16 mouse cellular contexts compared by ENCODE assay signal in the genomic region with DNA sequence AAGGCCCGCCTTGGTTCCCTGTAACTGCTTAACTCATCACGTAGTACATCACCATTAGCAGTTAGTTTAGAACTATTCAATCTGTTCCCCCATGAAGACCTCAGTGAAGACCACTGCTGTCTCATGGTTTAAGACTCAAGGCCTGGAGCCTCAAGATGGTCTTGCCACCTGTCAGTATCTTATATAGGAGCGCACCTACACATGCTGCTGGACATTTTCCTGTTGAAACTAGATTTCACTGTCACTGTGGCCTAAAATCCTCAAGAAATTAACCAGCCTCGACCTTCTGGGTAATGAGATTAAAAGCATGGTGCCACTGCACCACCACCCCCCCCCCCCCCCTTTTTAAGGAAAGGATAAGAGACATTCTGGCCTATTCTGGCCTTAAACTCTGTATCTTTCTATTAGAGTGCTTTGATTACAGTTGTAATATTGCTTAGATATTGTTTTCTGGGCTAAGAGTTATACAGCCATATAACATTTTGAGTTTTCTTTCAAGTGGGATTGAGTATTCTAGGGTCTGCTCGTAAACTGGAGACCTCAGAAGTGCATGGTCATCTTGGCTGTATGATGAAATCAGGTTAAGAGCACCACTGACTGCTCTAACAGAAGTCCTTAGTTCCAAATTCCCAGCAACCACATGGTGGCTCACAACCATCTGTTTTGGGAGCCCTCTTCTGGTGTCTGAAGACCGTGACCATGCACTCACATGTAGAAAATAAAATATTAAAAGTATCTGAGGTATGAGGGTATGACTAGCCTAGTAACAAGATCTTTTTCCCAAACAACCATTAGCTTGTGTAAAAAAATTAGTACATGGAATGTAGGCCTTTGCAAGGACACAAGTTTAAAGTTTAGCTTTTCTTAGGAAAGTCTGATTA. TPM values are rescaled to one million over a fixed set of nuclear protein-coding genes. Genes with fewer than 3 reads are reported as not detected.
DNase-seq lines count a peak whose midpoint lies in the region; ATAC-seq and TF ChIP-seq lines count a peak whose summit lies in the region.
"Had no signal": no experiment of that assay in that cellular context is flagged by ENCODE, and none has a peak within 500 bp of the region (broad histone marks: within the 10 kb centered on the region; RNA-seq: fewer than 3 reads in every experiment).

No protein-coding gene starts in this region.

- ATAC-seq in liver, embryonic 12.5 days: no peak
- ATAC-seq: Patski had no signal

- no peak for DNase-seq in testis, postnatal 10 days (ENCODE audit: low spot score)
- DNase-seq in MEL (ENCODE audit: low read depth, low spot score): peak; percentile 61
- DNase-seq in left cerebral cortex, adult 11 months (ENCODE audit: low spot score): no peak
- no peak for DNase-seq in adrenal gland, adult 2 months
- DNase-seq in neural tube, embryonic 10.5 days (ENCODE audit: extremely low spot score, low spot score): no peak
- DNase-seq: adrenal gland, postnatal 14 days; gastrocnemius, adult 2 months; heart, postnatal 36 days; layer of hippocampus, adult 9-11 months; right cerebral cortex, adult 18-20 months; thymus, postnatal 14 days had no signal

- 60% methylated on average over 6 of the region's 6 CpGs for WGBS in liver, embryonic 12.5 days (ENCODE audit: insufficient replicate concordance)

- H3K9ac ChIP-seq in MEL (ENCODE audit: control insufficient read depth, low read depth, low read length, poor library complexity, severe bottlenecking): peak overlapping the region; percentile 39
- no peak overlapping the region for H3K9ac ChIP-seq in liver, embryonic 12.5 days
- H3K9ac ChIP-seq: forebrain, embryonic 12.5 days had no signal

- no peak for TF ChIP-seq RAD21 in MEL (IDR thresholded peaks at IDR 0.05; ENCODE audit: low read depth, low read length)

- no peak for TF ChIP-seq CTCF in testis, adult 2 months (IDR thresholded peaks at IDR 0.05; ENCODE audit: control insufficient read depth, insufficient read depth, insufficient replicate concordance, low read depth, low read length)
- 0 out of 6 replicates have a peak, but pooled peaks of 1 of the 3 experiments have one; percentile 14 for TF ChIP-seq CTCF in MEL (IDR thresholded peaks at IDR 0.05 in 2 of 3, conservative IDR thresholded peaks at IDR 0.05 in 1 of 3; ENCODE audit: control insufficient read depth in 1 of 3, insufficient read depth in 1 of 3, low read depth in 2 of 3, low read length in 3 of 3, poor library complexity in 1 of 3, severe bottlenecking in 1 of 3)

- no peaks in the 10 kb centered on the region for H3K9me3 ChIP-seq in MEL (replicated peaks; ENCODE audit: insufficient read depth, low read length)
- H3K9me3 ChIP-seq in liver, embryonic 12.5 days (replicated peaks): no peaks in the 10 kb centered on the region
- H3K9me3 ChIP-seq: forebrain, embryonic 12.5 days; neural tube, embryonic 15.5 days had no signal

- H3K27ac ChIP-seq in testis, adult 2 months (ENCODE audit: control insufficient read depth, insufficient read depth, low read depth, low read length): no peak overlapping the region
- H3K27ac ChIP-seq in MEL (ENCODE audit: control insufficient read depth, low read depth, low read length): peak overlapping the region; percentile 49
- H3K27ac ChIP-seq in liver, embryonic 12.5 days: peak overlapping the region; percentile 58

- TF ChIP-seq POLR2A in testis, adult 2 months (IDR thresholded peaks at IDR 0.05; ENCODE audit: control insufficient read depth, low read depth, low read length): no peak
- peak in 1 of 2 experiments; percentile 49; a peak in 2 of 4 replicates for TF ChIP-seq POLR2A in MEL (IDR thresholded peaks at IDR 0.05; ENCODE audit: control insufficient read depth in 1 of 2, insufficient read depth in 1 of 2, low read depth in 1 of 2, low read length in 2 of 2, poor library complexity in 1 of 2)

- H3K36me3 ChIP-seq in testis, adult 2 months (ENCODE audit: control insufficient read depth, insufficient read depth, low read length): no peaks in the 10 kb centered on the region; the same call in none of the 2 replicates
- peaks cover 23 to 65% of the 10 kb centered on the region in 2 experiments for H3K36me3 ChIP-seq in MEL (ENCODE audit: control insufficient read depth in 1 of 2, insufficient read depth in 2 of 2, low read length in 2 of 2)
- peaks cover 51% of the 10 kb centered on the region for H3K36me3 ChIP-seq in liver, embryonic 12.5 days

- peak overlapping the region; percentile 86 for H3K4me2 ChIP-seq in liver, embryonic 12.5 days

- H3K27me3 ChIP-seq in testis, adult 2 months (ENCODE audit: control insufficient read depth, insufficient read depth, low read length): no peaks in the 10 kb centered on the region
- H3K27me3 ChIP-seq in MEL (ENCODE audit: control insufficient read depth in 1 of 2, insufficient read depth in 2 of 2, low read length in 2 of 2): no peaks in the 10 kb centered on the region
- H3K27me3 ChIP-seq in liver, embryonic 12.5 days (replicated peaks): no peaks in the 10 kb centered on the region
- H3K27me3 ChIP-seq: forebrain, embryonic 12.5 days; neural tube, embryonic 15.5 days; Patski had no signal

- no peak for TF ChIP-seq EP300 in MEL (IDR thresholded peaks at IDR 0.05; ENCODE audit: low read depth in 1 of 2, low read length in 2 of 2)

- H3K4me3 ChIP-seq in testis, adult 2 months (ENCODE audit: control insufficient read depth, low read depth, low read length): peak overlapping the region; percentile 33; the same call in 1 of the 2 replicates
- H3K4me3 ChIP-seq in MEL (ENCODE audit: control insufficient read depth in 1 of 2, insufficient read depth in 1 of 2, low read depth in 2 of 2, low read length in 2 of 2): no peak overlapping the region
- H3K4me3 ChIP-seq in liver, embryonic 12.5 days: peak overlapping the region; percentile 99; the same call in 1 of the 2 replicates

- peaks cover 50% of the 10 kb centered on the region for H3K79me2 ChIP-seq in MEL (ENCODE audit: control insufficient read depth, insufficient read depth, low read length, poor library complexity)

- no peaks in the 10 kb centered on the region for H3K4me1 ChIP-seq in testis, adult 2 months (ENCODE audit: control insufficient read depth, insufficient read depth, low read length)
- H3K4me1 ChIP-seq in MEL (ENCODE audit: control insufficient read depth in 1 of 2, insufficient read depth in 2 of 2, low read length in 2 of 2): peaks cover 4 to 25% of the 10 kb centered on the region in 2 experiments
- H3K4me1 ChIP-seq in liver, embryonic 12.5 days: peaks cover 71% of the 10 kb centered on the region

TF ChIP-seq in MEL, 35 proteins besides CTCF, POLR2A, EP300 and RAD21:
- TF ChIP-seq UBTF (IDR thresholded peaks at IDR 0.05; ENCODE audit: borderline replicate concordance, insufficient read depth, low read depth, low read length) (no peak), POLR2AphosphoS2 (IDR thresholded peaks at IDR 0.05; ENCODE audit: low read length) (peak; percentile 5; the same call in 1 of the 2 replicates), MXI1 (IDR thresholded peaks at IDR 0.05; ENCODE audit: low read depth, low read length) (0 out of 2 replicates have a peak, but pooled peaks have one; percentile 58), MYC (IDR thresholded peaks at IDR 0.05; ENCODE audit: low read depth, low read length) (peak; percentile 71; the same call in 1 of the 2 replicates), CHD2 (IDR thresholded peaks at IDR 0.05; ENCODE audit: low read length) (no peak), ZMIZ1 (IDR thresholded peaks at IDR 0.05; ENCODE audit: low read depth, low read length) (0 out of 2 replicates have a peak, but pooled peaks have one; percentile 42)

RNA-seq across cellular contexts. Expression of a gene that starts 1.7 kb away (rescaled TPM):
- polyA plus RNA-seq in testis, adult 2 months (2012; rRNA removed): 5.1 and 5.5 TPM in 2 replicates
- total RNA-seq in MEL (2012; rRNA removed): 17.6 and 19.0 TPM in 2 replicates
- polyA plus RNA-seq in MEL (2012; ENCODE audit: insufficient read depth in 1 of 2, insufficient read length in 2 of 2, low read depth in 1 of 2, low replicate concordance in 2 of 2, missing spikeins in 1 of 2): 10 to 100 TPM in 1 of 2 experiments, not detected in 1; 12.5 TPM
- 17.5 and 17.6 TPM in 2 replicates for polyA plus RNA-seq in liver, embryonic 12.5 days (2016; fragmentation: Nextera tagmentation; extraction: Ambion mirVana)
- total RNA-seq in adrenal gland, adult 2 months (2021): 10 to 100 TPM; 16.7 to 25.3 TPM
- polyA plus RNA-seq in adrenal gland, adult 2 months (2012; rRNA removed): 4.2 and 4.6 TPM in 2 replicates

RNA-seq across cellular contexts. Expression of a gene that starts 5.9 kb away (rescaled TPM):
- polyA plus RNA-seq in testis, adult 2 months (2012; rRNA removed): 200 and 210 TPM in 2 replicates
- 1,495 and 1,552 TPM in 2 replicates for total RNA-seq in MEL (2012; rRNA removed)
- 100 to 1,000 TPM in 1 of 2 experiments, not detected in 1; 132 TPM for polyA plus RNA-seq in MEL (2012; ENCODE audit: insufficient read depth in 1 of 2, insufficient read length in 2 of 2, low read depth in 1 of 2, low replicate concordance in 2 of 2, missing spikeins in 1 of 2)
- polyA plus RNA-seq in liver, embryonic 12.5 days (2016; fragmentation: Nextera tagmentation; extraction: Ambion mirVana): 638 and 654 TPM in 2 replicates
- 100 to 1,000 TPM; 706 to 786 TPM for total RNA-seq in adrenal gland, adult 2 months (2021)
- 10.3 and 11.0 TPM in 2 replicates for polyA plus RNA-seq in adrenal gland, adult 2 months (2012; rRNA removed)

RNA-seq across cellular contexts. Expression of a gene that starts 37.3 kb away (rescaled TPM):
- polyA plus RNA-seq in testis, adult 2 months (2012; rRNA removed): 2.2 and 3.0 TPM in 2 replicates
- total RNA-seq in MEL (2012; rRNA removed): 11.1 and 12.9 TPM in 2 replicates
- 10 to 100 TPM in 1 of 2 experiments, not detected in 1; 10.7 TPM for polyA plus RNA-seq in MEL (2012; ENCODE audit: insufficient read depth in 1 of 2, insufficient read length in 2 of 2, low read depth in 1 of 2, low replicate concordance in 2 of 2, missing spikeins in 1 of 2)
- polyA plus RNA-seq in liver, embryonic 12.5 days (2016; fragmentation: Nextera tagmentation; extraction: Ambion mirVana): 5.7 and 6.0 TPM in 2 replicates
- total RNA-seq in adrenal gland, adult 2 months (2021): 1 to 10 TPM; 6.1 to 9.3 TPM
- polyA plus RNA-seq in adrenal gland, adult 2 months (2012; rRNA removed): 0.27 and 0.34 TPM in 2 replicates

RNA-seq across cellular contexts. Expression of a gene that starts 57.6 kb away (rescaled TPM):
- polyA plus RNA-seq in testis, adult 2 months (2012; rRNA removed): 14.9 and 17.3 TPM in 2 replicates
- total RNA-seq in MEL (2012; rRNA removed): 70.9 and 79.1 TPM in 2 replicates
- 100 to 1,000 TPM in 1 of 2 experiments, 10 to 100 TPM in 1; 88.5 to 128 TPM for polyA plus RNA-seq in MEL (2012; ENCODE audit: insufficient read depth in 1 of 2, insufficient read length in 2 of 2, low read depth in 1 of 2, low replicate concordance in 2 of 2, missing spikeins in 1 of 2)
- polyA plus RNA-seq in liver, embryonic 12.5 days (2016; fragmentation: Nextera tagmentation; extraction: Ambion mirVana): 140 and 142 TPM in 2 replicates
- total RNA-seq in adrenal gland, adult 2 months (2021): 100 to 1,000 TPM; 100 to 110 TPM
- polyA plus RNA-seq in adrenal gland, adult 2 months (2012; rRNA removed): 2.9 and 3.2 TPM in 2 replicates

Comparison
In these comparisons a context has a peak if more than half of its experiments do, and no peak if none do; other contexts are left out.
1. H3K4me3 ChIP-seq: peak in testis, adult 2 months (single experiment) and liver, embryonic 12.5 days (single experiment); none in MEL (0 of 2).